Mouse (Mus musculus): ENCODE measurements at regions not wholly inside any gene's neighbourhood (a gene's known extent, or its start where the extent isn't known, plus 50 kb on each side); places are given as distances from the start of the nearest gene placed in this dataset.

GRCm38 (mm10) chr8:9124503-9124902, 434.2 kb upstream of the Arglu1 start:
- no peak overlapping the region for H3K9ac ChIP-seq (ENCODE audit: insufficient read depth, low read depth)
- peaks cover 69% of the 10 kb centered on the region for H3K9me3 ChIP-seq (replicated peaks; ENCODE audit: low read length)
- no peaks in the 10 kb centered on the region for H3K27me3 ChIP-seq (replicated peaks)
- H3K27ac ChIP-seq (ENCODE audit: insufficient read depth, low read depth): no peak overlapping the region
- H3K4me1 ChIP-seq (ENCODE audit: control insufficient read depth in 1 of 2, insufficient read depth in 2 of 2): no peaks in the 10 kb centered on the region
- H3K36me3 ChIP-seq (replicated peaks in 1 of 2; ENCODE audit: control insufficient read depth in 1 of 2, insufficient read depth in 1 of 2, low read length in 1 of 2): no peaks in the 10 kb centered on the region
- no peak overlapping the region for H3K4me3 ChIP-seq (replicated peaks in 1 of 3; ENCODE audit: low read depth in 2 of 3, low read length in 2 of 3, poor library complexity in 1 of 3)
- no peak overlapping the region for H3K4me2 ChIP-seq (ENCODE audit: insufficient read depth, low read depth, poor library complexity, severe bottlenecking)
- in situ Hi-C loops (cut with MboI; ENCODE audit: low pct_ligation_motif_present, low pct_unique_long_range_greater_than_20kb, low sequenced_read_pairs): no loop called here
- no peak for DNase-seq (ENCODE audit: extremely low read depth)
- no peaks in the 10 kb centered on the region for H3K79me2 ChIP-seq (replicated peaks; ENCODE audit: control insufficient read depth, extremely low read depth, insufficient read depth, poor library complexity, severe bottlenecking)
- no peak for TF ChIP-seq JUN (IDR thresholded peaks at IDR 0.05; ENCODE audit: insufficient read depth, low read depth, low read length)
- no peak for TF ChIP-seq ZMIZ1 (IDR thresholded peaks at IDR 0.05; ENCODE audit: low read depth, low read length)
- TF ChIP-seq POLR2AphosphoS2 (IDR thresholded peaks at IDR 0.05; ENCODE audit: low read depth, low read length): no peak
- no peak for TF ChIP-seq ZC3H11A (IDR thresholded peaks at IDR 0.05; ENCODE audit: low read depth, low read length)
- TF ChIP-seq UBTF (IDR thresholded peaks at IDR 0.05; ENCODE audit: low read depth, low read length): no peak
- no peak for TF ChIP-seq JUND (conservative IDR thresholded peaks at IDR 0.05; ENCODE audit: low read depth, low read length)
- TF ChIP-seq E2F4 (IDR thresholded peaks at IDR 0.05; ENCODE audit: insufficient replicate concordance, low read depth, low read length): no peak
- no peak for TF ChIP-seq CHD1 (IDR thresholded peaks at IDR 0.05; ENCODE audit: low read depth, low read length)
- no peak for TF ChIP-seq MAZ (IDR thresholded peaks at IDR 0.05; ENCODE audit: low read depth, low read length)
- no peak for TF ChIP-seq ZKSCAN1 (IDR thresholded peaks at IDR 0.05; ENCODE audit: borderline replicate concordance, low read depth, low read length)
- TF ChIP-seq IRF4 (IDR thresholded peaks at IDR 0.05; ENCODE audit: low read depth, low read length): no peak
- TF ChIP-seq MYC (IDR thresholded peaks at IDR 0.05; ENCODE audit: low read depth, low read length): no peak
- TF ChIP-seq HCFC1 (IDR thresholded peaks at IDR 0.05; ENCODE audit: low read depth, low read length): no peak
- no peak for TF ChIP-seq KAT2A (IDR thresholded peaks at IDR 0.05; ENCODE audit: insufficient replicate concordance, low read length)
- no peak for TF ChIP-seq BHLHE40 (IDR thresholded peaks at IDR 0.05; ENCODE audit: low read depth, low read length)
- TF ChIP-seq CTCF (conservative IDR thresholded peaks at IDR 0.05 in 1 of 2, IDR thresholded peaks at IDR 0.05 in 1 of 2; ENCODE audit: low read depth in 2 of 2, low read length in 2 of 2): no peak
- dilution Hi-C loops (cut with MboI; ENCODE audit: extremely low pct_ligation_motif_present, extremely low pct_unique_long_range_greater_than_20kb, low sequenced_read_pairs): no loop called here

GRCm38 (mm10) chr8:9117809-9118737, 427.8 kb upstream of the Arglu1 start:
- H3K4me1 ChIP-seq (ENCODE audit: control insufficient read depth in 1 of 2, insufficient read depth in 2 of 2): no peaks in the 10 kb centered on the region
- H3K4me3 ChIP-seq (replicated peaks in 1 of 3; ENCODE audit: low read depth in 2 of 3, low read length in 2 of 3, poor library complexity in 1 of 3): no peak overlapping the region
- no peaks in the 10 kb centered on the region for H3K27me3 ChIP-seq (replicated peaks)
- H3K36me3 ChIP-seq (replicated peaks in 1 of 2; ENCODE audit: control insufficient read depth in 1 of 2, insufficient read depth in 1 of 2, low read length in 1 of 2): no peaks in the 10 kb centered on the region
- H3K9ac ChIP-seq (ENCODE audit: insufficient read depth, low read depth): no peak overlapping the region
- in situ Hi-C loops (cut with MboI; ENCODE audit: low pct_ligation_motif_present, low pct_unique_long_range_greater_than_20kb, low sequenced_read_pairs): no loop called here
- dilution Hi-C loops (cut with MboI; ENCODE audit: extremely low pct_ligation_motif_present, extremely low pct_unique_long_range_greater_than_20kb, low sequenced_read_pairs): no loop called here
- no peak overlapping the region for H3K4me2 ChIP-seq (ENCODE audit: insufficient read depth, low read depth, poor library complexity, severe bottlenecking)
- no peak for DNase-seq (ENCODE audit: extremely low read depth)
- no peaks in the 10 kb centered on the region for H3K79me2 ChIP-seq (replicated peaks; ENCODE audit: control insufficient read depth, extremely low read depth, insufficient read depth, poor library complexity, severe bottlenecking)
- H3K9me3 ChIP-seq (replicated peaks; ENCODE audit: low read length): peaks cover 73% of the 10 kb centered on the region
- no peak overlapping the region for H3K27ac ChIP-seq (ENCODE audit: insufficient read depth, low read depth)
- TF ChIP-seq CHD2 (IDR thresholded peaks at IDR 0.05; ENCODE audit: low read length) (no peak), TCF12 (IDR thresholded peaks at IDR 0.05; ENCODE audit: low read depth, low read length) (no peak), RAD21 (IDR thresholded peaks at IDR 0.05; ENCODE audit: low read depth, low read length) (no peak), KAT2A (IDR thresholded peaks at IDR 0.05; ENCODE audit: insufficient replicate concordance, low read length) (no peak), TBP (conservative IDR thresholded peaks at IDR 0.05; ENCODE audit: low read depth, low read length) (no peak), ZKSCAN1 (IDR thresholded peaks at IDR 0.05; ENCODE audit: borderline replicate concordance, low read depth, low read length) (no peak), MEF2A (IDR thresholded peaks at IDR 0.05; ENCODE audit: borderline replicate concordance, low read depth, low read length) (no peak), JUN (IDR thresholded peaks at IDR 0.05; ENCODE audit: insufficient read depth, low read depth, low read length) (no peak), BHLHE40 (IDR thresholded peaks at IDR 0.05; ENCODE audit: low read depth, low read length) (no peak), UBTF (IDR thresholded peaks at IDR 0.05; ENCODE audit: low read depth, low read length) (no peak), SMC3 (IDR thresholded peaks at IDR 0.05; ENCODE audit: low read depth, low read length) (no peak), MAZ (IDR thresholded peaks at IDR 0.05; ENCODE audit: low read depth, low read length) (no peak), MXI1 (IDR thresholded peaks at IDR 0.05; ENCODE audit: low read depth, low read length) (no peak), USF2 (conservative IDR thresholded peaks at IDR 0.05; ENCODE audit: low read depth, low read length) (no peak)

Measured in CH12.LX (cell line).